Mouse (Mus musculus) fibroblast of lung, adult 2 months (primary cell): ENCODE results near the gene Cdk2ap2.
"Not testable (repeated sequence)": the region's sequence is repeated elsewhere in the genome, so short reads cannot be mapped to it uniquely, and the experiment has no call there.

ENCODE experiments used
- DNase-seq: peaks from one replicate; pipeline ENCODE4 v3.0.0-alpha.2; 2011; ENCODE audit warnings: low read depth

The Cdk2ap2 gene

DNA sequence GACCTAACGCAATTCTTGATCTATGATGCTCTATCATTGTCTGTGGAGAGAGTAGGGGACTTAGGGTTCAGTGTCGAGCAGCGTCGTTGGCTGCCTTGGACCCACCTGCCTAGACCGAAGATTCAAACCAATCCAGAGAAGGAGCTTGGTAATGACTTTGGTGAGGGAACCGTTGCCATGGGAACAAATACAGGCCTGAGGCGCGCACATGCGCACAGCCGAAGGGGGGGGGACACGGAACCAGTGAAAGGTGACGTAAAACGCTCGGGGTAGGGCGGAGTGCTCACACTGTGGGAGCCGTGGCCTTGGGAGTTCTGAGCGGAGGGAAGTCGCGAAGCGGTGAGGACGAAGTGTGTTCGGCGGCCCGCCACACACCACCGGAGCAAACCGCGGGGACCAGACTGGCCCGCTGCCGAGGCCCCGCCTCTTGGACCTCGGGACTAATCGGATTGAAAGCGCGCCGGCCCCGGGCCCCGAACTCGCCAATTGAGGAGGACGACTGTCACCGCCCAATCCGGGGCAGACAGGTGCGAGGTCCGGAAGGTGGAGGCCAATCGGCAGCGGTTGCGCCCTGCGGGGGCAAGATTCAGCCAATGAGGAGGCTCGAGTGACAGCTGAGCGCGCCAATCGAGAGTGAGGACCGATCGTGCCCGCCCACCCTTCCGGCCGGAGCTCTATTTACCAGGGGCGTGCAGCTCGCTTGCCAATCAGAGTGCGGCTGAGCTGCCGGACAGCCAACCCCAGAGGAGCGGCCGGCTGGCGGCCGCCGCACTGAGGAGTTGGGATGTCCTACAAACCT lies at the start of gene Cdk2ap2:
TSS of gene Cdk2ap2 (plus strand) at position 541 of the 799 bp plus-strand sequence.
- peak; percentile 98 for DNase-seq

DNA sequence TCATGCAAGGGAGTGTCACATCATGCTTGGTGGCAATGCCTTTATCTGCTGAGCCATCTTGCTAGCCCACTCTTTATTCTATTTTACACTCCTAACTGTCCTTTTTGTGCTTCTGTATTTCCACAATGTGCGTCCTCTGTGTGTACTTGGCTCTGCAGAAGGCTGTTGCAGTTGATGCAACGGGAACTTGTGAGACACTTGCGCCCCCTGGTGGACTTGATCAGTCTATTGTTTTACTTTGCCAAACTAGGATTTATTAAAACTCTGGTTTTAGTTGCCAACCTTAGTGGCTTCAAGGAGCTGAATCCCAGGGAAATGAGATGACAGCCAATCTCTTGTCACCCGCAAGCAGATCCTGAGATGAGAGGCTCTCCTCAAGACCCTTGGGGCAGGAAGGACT lies 49.1 kb upstream of the Cdk2ap2 start:
- no peak for DNase-seq

DNA sequence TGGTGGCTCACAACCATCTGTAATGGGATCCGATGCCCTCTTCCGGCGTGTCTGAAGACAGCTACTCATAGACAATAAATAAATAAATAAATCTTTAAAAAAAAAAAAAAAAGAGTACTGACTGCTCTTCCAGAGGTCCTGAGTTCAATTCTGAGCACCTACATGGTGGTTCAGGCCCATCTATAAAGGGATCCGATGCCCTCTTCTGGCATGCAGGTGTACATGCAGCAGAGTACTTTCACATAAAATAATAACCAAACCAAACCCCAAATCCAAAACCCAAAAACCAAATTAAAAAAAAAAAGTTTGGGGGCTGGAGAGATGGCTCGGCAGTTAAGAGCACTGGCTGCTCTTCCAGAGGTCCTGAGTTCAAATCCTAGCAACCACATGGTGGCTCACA lies 47.9 kb upstream of the Cdk2ap2 start:
- DNase-seq = not testable (repeated sequence)

DNA sequence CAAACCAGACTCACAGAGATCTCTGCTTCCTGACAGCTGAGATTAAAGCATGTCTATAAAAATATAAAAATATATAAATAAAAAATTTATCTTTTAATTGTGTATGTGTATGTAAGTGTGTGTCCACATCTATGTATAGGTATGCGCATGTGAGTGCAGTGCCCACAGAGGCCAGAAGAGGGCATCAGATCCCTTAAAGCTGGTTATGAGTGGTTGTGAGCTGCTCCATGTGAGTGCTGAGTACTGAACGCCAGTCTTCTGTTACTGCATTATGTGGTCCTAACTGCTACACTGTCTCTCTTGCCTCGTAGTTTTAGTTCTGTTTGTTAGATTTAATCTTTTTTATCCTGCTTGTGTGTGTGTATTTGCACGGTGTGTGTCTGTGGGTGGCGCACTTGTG lies 46.0 kb upstream of the Cdk2ap2 start:
- DNase-seq = no peak

DNA sequence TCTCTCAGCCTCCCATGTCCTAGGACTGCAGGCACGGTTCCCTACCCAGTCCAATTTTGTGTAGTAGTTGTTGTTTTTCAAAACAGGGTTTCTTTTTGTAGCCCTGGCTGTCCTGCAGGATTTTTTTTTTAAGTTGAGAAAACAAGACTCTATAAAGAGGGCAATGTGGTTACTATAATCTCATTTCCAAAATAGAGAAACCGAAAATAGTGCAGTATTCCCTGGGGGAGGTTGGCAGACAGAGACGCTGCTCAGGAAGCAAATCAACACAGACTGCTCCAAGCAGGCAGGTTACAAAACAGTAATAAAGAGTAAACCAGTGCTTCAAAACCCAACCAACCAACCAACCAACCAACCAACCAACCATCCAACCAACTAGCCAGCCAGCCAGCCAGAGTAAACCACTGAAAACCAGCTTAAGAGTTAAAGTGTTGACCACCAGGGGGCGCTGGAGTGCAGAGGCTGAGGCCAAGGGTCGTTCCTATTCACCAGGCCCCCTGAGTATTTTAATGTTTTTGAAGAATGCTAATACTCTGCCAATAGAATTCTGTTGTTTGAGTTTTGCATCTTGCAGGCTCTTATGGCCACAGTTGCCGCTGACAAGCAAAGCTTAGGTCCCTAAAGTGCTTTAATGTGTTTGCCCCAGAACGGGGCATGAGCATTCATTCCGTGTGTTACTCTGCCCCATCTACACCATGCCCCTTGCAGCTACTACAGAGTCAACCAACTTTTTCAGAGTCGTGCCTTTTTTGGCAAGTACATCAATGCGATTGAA lies 45.1 kb upstream of the Cdk2ap2 start:
- DNase-seq = no peak

DNA sequence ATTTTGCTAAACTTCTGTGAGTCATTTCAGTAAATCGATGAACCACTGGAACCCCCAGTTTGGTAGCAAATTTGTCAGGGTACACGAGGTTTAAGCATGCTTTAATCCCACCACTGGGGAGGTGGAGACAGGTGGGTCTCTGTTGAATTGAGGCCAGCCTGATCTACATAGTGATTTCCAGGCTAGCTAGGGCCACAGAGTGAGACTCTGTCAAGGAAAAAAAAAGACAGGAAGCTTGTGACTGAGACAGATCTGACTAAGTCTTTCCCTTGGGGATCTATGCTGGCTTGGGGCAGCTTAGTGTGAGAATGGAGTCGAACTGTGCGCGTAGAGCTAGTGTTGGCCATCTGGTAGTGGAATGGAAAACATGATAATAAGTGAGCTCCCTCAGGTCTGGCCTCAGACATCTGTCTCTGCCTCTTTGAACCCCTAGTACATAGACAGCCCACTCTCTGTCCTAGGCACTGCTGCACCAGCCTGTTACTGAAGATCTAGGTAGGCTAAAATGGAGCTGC lies 44.4 kb upstream of the Cdk2ap2 start:
- DNase-seq = no peak

DNA sequence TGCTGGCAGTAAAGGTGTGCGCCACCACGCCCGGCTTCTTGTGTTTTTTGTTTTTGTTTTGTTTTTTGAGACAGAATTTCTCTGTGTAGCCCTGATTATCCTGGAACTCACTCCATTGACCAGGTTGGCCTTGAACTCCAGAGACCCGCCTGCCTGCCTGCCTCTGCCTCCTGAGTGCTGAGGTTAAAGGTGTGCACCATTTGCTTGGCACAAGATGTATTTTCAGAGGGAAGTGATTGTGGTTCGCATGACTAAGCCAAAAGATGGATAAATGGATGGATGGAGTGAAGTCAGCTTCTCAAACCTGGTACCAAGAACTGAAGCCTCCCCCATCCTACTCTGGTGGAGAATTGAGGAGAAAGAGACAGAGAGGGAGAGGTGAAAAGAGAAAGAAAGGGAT lies 42.4 kb upstream of the Cdk2ap2 start:
- DNase-seq = no peak

DNA sequence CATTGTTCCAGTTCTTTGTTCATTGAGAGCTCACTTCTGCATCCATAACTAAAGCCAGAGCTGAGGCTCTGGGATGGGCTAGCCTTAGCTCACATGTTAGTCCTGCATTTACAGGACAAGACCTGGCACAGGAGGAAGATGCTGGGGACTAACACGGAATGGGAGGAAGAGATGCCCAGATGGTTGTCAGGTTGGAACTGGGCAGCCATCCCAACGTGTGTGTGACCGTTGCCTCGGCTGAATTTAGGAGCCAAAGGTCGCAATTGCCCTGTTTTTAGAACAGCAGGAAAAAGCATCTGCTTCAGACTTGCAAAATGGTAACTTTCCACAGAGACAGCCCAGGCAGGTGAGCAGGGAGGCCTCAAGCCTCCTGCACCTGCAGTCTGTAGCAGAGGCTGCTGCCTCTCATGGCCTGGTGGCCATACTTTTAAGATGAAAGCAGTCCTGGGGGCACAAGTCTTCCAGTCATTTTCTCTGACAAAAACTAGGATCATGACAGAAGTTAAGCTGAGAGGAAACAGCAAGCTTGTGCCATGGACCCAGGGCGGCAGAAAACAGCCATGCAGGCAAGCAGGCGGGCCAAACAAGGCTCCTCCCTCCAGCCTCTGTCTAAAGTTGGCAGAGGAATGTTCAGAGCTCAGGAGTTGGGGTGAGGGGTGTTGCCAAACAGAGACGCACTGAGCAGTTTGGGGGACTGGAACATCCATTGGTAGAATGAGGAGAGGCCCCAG lies 41.6 kb upstream of the Cdk2ap2 start:
- DNase-seq = no peak

DNA sequence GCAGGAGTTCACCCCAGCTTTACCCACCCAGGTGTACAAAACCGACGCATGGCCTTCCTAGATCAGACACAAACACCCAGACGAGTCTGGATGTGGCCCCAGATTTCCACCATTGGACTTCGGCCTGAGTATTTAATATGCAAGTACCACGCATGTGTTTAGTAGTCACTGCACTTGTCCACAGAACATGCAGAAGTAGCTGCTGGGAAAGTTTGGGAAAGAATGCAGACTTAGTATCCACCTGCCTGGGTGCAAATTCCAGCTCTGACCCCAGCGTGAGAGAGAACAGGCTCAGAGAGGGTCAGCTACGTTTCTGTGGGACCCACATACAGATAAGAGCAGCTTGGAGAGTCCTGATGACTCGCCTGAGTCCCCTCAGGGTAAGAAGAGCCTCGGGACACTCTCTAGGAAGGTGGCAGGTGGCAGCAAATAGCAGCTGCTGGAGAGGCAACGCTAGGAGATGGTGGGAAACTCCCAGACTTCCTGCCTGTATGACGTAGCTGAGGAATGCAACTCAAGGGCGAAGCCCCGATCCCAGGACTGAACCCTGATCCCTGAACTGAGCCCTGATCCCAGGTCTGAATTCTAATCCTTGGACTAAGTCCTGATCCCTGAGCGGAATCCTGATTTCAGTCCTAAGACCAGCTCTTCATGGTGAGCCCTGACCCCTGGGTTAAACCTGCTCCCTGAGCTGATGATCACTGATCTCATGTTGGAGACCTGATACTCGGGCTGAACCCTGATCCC lies 40.9 kb upstream of the Cdk2ap2 start:
- DNase-seq = no peak

DNA sequence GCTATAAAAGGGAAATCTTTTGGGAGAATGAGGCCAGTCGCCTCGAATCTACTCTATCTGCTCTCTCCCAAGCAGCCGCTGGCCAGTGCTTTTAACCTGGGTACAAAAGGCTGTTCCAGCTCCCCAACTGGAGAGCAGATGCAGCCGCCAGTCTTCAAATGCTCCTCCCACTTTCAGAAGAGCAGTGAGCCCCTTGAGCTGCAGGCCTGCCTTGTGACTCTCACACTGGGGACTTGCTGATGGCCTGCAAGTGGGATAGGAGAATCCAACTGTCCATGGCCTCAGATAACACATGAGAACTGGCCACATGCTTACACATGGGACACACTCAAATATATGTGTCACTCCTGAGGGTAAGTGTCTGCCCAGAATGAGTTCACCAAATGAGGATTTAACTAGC lies 40.3 kb upstream of the Cdk2ap2 start:
- no peak for DNase-seq

DNA sequence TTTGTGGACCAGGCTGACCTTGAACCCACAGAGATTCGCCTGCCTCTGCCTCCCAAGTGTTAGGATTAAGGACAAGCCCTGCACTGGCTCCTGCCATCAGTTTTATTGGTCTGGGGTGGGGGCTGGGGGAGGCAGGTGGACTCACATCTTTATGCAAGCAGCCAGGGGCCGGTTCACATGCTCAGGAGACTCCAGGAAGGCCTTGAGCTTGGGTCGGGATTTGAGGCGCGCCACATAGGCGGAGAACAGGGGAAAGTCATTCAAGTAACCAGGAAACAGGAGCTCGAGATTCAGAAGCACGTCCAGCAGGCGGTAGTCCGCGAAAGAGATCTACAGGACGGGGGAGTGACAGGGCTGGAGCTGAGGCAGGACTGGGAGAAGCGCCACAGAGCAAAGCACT lies 39.6 kb upstream of the Cdk2ap2 start:
- no peak for DNase-seq

DNA sequence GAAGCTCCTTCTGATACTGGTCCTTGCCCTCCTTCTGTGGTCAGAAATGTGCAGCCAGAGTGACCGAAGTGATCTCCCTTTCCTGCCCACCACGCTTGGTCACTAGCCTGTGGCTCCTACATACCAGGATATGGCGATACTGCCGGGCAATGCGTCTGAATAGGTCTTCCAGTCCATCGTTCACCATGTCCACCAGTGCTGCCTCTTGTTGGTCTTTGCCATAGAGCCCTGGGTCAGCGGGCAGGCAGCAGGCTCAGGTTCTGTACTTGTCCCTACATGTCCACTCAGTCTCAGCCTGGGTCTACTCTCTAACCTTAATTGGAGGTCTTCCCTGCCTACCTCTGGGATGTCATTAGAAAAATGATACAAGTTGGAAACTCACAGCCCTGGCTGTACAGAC lies 39.0 kb upstream of the Cdk2ap2 start:
- no peak for DNase-seq

DNA sequence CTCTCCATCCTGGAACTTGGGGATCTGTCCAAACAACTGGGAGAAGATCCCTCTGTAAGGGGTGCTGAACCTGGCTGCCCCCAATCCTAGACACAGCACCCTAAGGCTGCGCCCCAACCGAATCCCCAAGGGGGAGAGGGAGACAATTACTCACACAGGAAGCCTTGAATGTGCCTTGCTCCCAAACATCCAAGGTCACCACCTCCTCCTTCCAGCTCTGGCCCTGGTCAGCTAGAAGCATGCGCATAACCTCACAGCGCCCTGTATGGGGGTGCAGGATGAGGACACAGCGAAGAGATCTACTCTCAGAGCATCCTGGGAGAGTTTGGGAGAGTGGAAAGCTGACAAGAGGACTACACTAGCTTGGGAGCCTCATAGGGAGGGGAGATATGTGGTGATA lies 38.4 kb upstream of the Cdk2ap2 start:
- DNase-seq = no peak

DNA sequence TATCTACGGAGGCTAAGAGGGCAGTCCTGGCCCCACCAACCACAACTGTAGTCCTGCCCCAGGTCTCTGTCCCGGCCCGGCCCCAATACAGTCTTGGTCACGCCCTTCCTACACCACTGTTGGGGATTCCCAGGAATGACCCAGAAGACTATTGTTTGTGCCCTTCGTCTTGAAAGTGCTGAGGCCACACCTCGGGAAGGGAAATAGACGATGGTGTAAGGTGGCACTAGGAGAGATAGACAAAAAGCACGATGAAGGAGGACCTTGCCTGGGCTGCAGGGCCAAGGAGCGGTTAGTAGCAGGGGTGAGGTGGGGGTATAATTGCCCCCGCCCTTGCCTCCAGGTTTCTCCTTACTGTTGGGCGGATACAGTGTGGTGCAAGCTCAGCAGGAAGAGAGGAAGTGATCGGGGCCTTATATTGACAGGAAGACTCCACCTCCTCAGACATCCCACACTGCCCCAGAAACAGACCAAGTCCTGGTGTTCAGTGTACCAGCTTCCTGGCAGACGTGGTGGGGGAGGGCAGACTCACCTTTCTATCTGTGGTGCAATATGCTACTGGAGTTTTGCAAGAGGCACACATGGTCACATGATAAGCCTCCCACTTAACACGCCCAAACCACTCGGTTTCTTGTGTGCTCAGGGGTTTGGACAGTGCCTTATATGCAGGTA lies 37.8 kb upstream of the Cdk2ap2 start, which contains the start of gene Gstp3:
TSS of gene Gstp3 (minus strand) at position 501 of the 672 bp plus-strand sequence.
- DNase-seq = no peak

DNA sequence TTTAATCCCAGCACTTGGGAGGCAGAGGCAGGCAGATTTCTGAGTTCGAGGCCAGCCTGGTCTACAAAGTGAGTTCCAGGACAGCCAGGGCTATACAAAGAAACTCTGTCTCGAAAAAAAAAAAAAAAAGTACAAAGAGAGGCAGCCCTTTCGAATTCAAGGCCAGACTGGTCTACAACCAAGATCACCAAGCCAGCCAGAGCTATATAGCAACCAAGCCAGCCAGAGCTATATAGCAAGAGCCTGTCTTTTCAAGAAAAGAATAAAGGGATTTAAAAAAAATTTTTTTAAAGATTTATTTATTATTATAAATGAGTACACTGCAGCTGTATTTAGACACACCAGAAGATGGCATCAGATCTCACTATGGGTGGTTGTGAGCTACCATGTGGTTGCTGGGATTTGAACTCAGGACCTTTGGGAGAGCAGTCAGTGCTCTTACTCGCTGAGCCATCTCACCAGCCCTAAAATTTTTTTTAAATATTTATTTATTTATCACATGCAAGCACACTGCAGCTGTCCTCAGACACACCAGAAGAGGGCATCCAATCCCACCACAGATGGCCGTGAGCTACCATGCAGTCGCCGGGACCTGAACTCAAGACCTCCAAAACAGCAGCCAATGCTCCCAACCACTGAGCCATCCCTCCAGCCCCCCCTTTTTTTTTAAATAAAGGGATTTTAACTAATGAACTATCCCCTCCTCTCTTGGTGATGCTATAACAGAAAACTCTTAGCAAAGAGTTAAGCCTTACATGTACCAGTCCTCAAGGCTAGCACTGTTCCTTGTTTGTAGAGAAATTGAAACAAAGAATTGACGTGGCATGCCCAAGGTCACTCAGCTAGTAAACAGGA lies 36.7 kb upstream of the Cdk2ap2 start:
- not testable (repeated sequence) for DNase-seq

DNA sequence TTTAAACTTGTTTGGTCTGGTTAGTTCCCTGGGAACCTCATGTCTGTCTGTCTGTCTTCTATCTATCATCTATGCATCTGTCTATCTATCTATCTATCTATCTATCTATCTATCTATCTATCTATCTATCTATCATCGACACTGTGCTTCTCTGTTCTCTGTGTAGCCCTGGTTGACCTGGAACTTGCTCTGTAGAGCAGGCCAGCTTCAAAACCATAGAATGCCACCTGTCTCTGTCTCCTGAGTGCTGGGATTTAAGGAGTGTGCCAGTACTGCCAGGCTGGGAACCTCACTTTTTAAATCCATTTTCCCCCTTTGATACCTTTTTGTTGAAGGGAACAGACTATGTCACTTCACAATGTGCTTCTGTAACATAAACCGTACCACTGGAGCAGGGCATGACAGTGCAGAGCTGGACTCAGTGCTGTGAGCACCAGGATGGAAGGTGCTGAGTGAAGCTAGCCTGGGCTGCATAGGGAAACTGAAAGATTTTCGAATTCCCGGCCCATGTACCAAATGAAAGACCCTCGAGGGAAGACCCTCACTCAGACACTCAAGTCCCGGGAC lies 36.0 kb upstream of the Cdk2ap2 start:
- DNase-seq = no peak

DNA sequence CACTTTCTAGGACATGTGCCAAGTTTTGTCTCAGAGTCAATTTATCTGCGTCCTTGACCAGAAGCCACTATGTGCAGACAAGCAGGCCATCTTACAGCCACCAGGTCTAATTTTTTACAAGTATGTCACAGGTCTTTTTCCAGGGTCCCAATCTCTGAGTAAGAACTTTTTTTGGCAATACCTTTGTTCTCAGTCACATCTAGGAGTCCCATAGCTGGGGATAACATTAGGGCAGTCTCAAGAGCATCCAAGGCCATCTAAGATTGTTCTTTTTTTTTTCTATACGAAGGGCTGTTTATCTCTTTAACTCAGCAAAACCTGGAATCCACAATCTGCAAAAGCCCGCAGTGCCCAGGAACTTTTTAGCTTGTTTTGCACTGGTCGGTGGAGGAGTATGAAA lies 33.6 kb upstream of the Cdk2ap2 start:
- DNase-seq = not testable (repeated sequence)

DNA sequence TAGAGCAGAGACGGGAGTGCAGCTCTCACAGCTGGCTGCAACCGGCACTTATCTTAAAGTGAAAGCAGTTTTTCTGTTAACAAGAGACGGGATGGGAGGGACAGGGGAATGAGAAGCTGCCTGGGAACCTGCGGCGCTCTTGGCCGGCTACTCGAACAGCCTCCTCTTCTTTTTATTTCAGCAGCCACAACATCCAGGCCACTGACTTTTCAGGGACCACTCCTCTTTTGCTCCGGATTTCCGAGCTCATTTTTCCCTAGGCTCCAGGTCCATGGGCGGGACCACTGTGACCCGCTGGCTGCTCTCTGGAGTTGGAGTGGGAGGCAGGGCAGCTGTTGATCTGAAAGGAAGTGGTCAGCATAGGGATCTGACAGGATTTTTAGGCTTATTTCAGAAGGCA lies 32.5 kb upstream of the Cdk2ap2 start:
- DNase-seq = not testable (repeated sequence)

DNA sequence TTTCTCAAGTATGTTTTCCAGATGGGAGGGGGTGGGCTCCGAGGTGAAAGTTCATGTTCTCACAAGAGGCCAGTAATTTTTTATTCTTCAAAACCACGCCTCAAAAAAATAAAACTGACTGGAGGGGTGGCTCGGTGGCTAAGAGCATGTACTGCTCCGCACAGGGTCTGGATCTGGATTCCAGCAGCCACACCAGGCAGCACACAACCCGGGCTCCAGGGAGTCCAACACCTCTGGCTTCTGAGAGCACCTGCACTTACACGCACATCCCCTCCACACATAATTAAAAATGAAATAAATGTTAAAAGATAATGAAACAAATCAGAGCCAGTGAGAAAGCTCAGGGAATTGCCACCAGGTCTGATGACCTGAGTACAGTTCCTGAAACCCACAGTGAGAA lies 30.7 kb upstream of the Cdk2ap2 start:
- DNase-seq = no peak

DNA sequence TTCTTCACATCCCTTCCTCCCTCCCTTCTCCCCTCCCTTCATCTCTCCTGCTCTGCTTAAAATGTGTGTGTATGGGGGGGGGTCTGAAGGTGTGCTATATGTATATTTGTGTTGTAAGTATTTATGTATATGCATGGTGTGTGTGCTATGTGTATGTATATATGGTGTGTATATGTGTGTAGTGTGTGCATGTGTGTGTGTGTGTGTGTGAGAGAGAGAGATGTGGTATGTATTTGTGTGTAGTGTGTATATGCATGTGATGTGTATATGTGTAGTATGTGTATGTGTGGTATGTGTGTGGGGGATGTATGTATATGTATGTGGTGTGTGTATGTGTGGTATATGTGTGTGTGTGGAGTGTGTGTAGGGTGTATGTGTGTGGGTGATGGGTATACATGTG lies 30.1 kb upstream of the Cdk2ap2 start:
- no peak for DNase-seq
